In the genomic region with DNA sequence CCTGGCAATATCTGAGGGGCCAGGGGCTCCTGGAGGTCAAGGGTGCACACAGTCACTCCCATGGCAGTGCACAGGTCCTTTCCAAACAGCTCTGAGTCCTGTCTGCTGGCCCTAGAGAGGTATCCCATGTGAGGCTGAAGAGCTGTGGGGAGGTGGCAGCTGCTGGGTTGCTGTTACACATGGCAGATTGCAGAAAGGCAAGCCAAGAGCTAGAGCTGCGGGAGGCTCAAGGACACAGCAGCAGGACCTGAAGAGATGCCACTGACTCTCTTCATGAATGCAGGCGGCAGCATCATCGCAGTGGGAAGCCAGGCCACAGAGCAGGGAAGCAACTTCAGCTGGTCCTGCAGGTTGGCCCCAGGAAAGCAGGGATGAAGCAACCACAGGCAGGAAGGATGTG, we compare ENCODE assay signal across 15 mouse cellular contexts.
DNase-seq lines count a peak whose midpoint lies in the region; ATAC-seq and TF ChIP-seq lines count a peak whose summit lies in the region.
"Had no signal": no experiment of that assay in that cellular context is flagged by ENCODE, and none has a peak within 500 bp of the region (broad histone marks: within the 10 kb centered on the region; RNA-seq: fewer than 3 reads in every experiment).

No protein-coding gene starts in this region.

- intact Hi-C loops in heart, postnatal 14 days (cut with DNase I): no loop called here

- 81% methylated on average over 3 of the region's 3 CpGs for WGBS in midbrain, postnatal 0 days
- WGBS in midbrain, embryonic 16.5 days: 70% methylated on average over 3 of the region's 3 CpGs
- WGBS in kidney, embryonic 14.5 days: 71% methylated on average over 3 of the region's 3 CpGs

- peak; percentile 87 for DNase-seq in heart, adult 11 months
- no peak for DNase-seq in heart, postnatal 14 days
- DNase-seq in midbrain, postnatal 0 days (ENCODE audit: low spot score): peak; percentile 58
- peak; percentile 94 for DNase-seq in cerebellum, adult 9-10 months
- DNase-seq: adrenal gland, adult 8-10 months; kidney, adult 11 months; kidney, postnatal 25 days; thymus, postnatal 25 days had no signal

- no peak for TF ChIP-seq CTCF in midbrain, postnatal 0 days (IDR thresholded peaks at IDR 0.05)

- H3K27me3 ChIP-seq in midbrain, postnatal 0 days (ENCODE audit: insufficient read depth, low read length): no peaks in the 10 kb centered on the region
- H3K27me3 ChIP-seq in midbrain, embryonic 16.5 days (ENCODE audit: control insufficient read depth, insufficient read depth, low read depth, low read length): no peaks in the 10 kb centered on the region
- H3K27me3 ChIP-seq in kidney, embryonic 14.5 days (ENCODE audit: control insufficient read depth, insufficient read depth, low read length): peaks cover 3% of the 10 kb centered on the region; the same call in 1 of the 2 replicates
- H3K27me3 ChIP-seq: neural tube, embryonic 13.5 days had no signal

- no peaks in the 10 kb centered on the region for H3K36me3 ChIP-seq in midbrain, postnatal 0 days (ENCODE audit: insufficient read depth, low read length)
- H3K36me3 ChIP-seq in midbrain, embryonic 16.5 days (ENCODE audit: control insufficient read depth, insufficient read depth, low read length): no peaks in the 10 kb centered on the region
- no peaks in the 10 kb centered on the region for H3K36me3 ChIP-seq in kidney, embryonic 14.5 days (ENCODE audit: control insufficient read depth, insufficient read depth, low read length)
- H3K36me3 ChIP-seq: forebrain, embryonic 12.5 days; midbrain, embryonic 10.5 days; neural tube, embryonic 13.5 days had no signal

- H3K4me2 ChIP-seq in midbrain, postnatal 0 days (ENCODE audit: low read depth, low read length, poor library complexity, severe bottlenecking): no peak overlapping the region
- no peak overlapping the region for H3K4me2 ChIP-seq in midbrain, embryonic 16.5 days (ENCODE audit: low read length)
- H3K4me2 ChIP-seq in kidney, embryonic 14.5 days (replicated peaks; ENCODE audit: low read depth, low read length): no peak overlapping the region
- H3K4me2 ChIP-seq: forebrain, embryonic 12.5 days; neural tube, embryonic 13.5 days had no signal

- H3K9ac ChIP-seq in midbrain, postnatal 0 days (replicated peaks; ENCODE audit: low read length, poor library complexity, severe bottlenecking): no peak overlapping the region
- no peak overlapping the region for H3K9ac ChIP-seq in midbrain, embryonic 16.5 days (ENCODE audit: low read depth, low read length)
- H3K9ac ChIP-seq in kidney, embryonic 14.5 days (ENCODE audit: low read depth, low read length): no peak overlapping the region
- H3K9ac ChIP-seq: forebrain, embryonic 12.5 days; neural tube, embryonic 13.5 days had no signal

- no peaks in the 10 kb centered on the region for H3K4me1 ChIP-seq in midbrain, postnatal 0 days (ENCODE audit: insufficient read depth, low read length)
- no peaks in the 10 kb centered on the region for H3K4me1 ChIP-seq in midbrain, embryonic 16.5 days (ENCODE audit: control insufficient read depth, insufficient read depth, low read length)
- no peaks in the 10 kb centered on the region for H3K4me1 ChIP-seq in kidney, embryonic 14.5 days (ENCODE audit: control insufficient read depth, insufficient read depth, low read length)
- H3K4me1 ChIP-seq: forebrain, embryonic 12.5 days; neural tube, embryonic 13.5 days had no signal

- H3K4me3 ChIP-seq in midbrain, postnatal 0 days (ENCODE audit: low read depth, low read length): no peak overlapping the region
- no peak overlapping the region for H3K4me3 ChIP-seq in midbrain, embryonic 16.5 days (ENCODE audit: low read depth, low read length)
- no peak overlapping the region for H3K4me3 ChIP-seq in kidney, embryonic 14.5 days (ENCODE audit: low read length)
- H3K4me3 ChIP-seq: forebrain, embryonic 12.5 days; midbrain, embryonic 10.5 days; neural tube, embryonic 13.5 days had no signal

- H3K27ac ChIP-seq in midbrain, postnatal 0 days (ENCODE audit: low read depth, low read length): no peak overlapping the region
- H3K27ac ChIP-seq in midbrain, embryonic 16.5 days (ENCODE audit: low read length): no peak overlapping the region
- no peak overlapping the region for H3K27ac ChIP-seq in kidney, embryonic 14.5 days (ENCODE audit: low read depth, low read length)
- H3K27ac ChIP-seq: forebrain, embryonic 12.5 days; neural tube, embryonic 13.5 days; stomach, postnatal 0 days had no signal

- no peaks in the 10 kb centered on the region for H3K9me3 ChIP-seq in midbrain, postnatal 0 days (ENCODE audit: low read length)
- H3K9me3 ChIP-seq in midbrain, embryonic 16.5 days (replicated peaks; ENCODE audit: control insufficient read depth, low read length, poor library complexity, severe bottlenecking): no peaks in the 10 kb centered on the region
- H3K9me3 ChIP-seq in kidney, embryonic 14.5 days (ENCODE audit: control insufficient read depth, low read length): no peaks in the 10 kb centered on the region
- H3K9me3 ChIP-seq: forebrain, embryonic 12.5 days; midbrain, embryonic 10.5 days; neural tube, embryonic 13.5 days had no signal

- peak; percentile 20; the same call in 1 of the 2 replicates for ATAC-seq in midbrain, postnatal 0 days (ENCODE audit: low FRiP score)
- ATAC-seq in midbrain, embryonic 16.5 days: no peak
- no peak for ATAC-seq in kidney, embryonic 14.5 days (ENCODE audit: low FRiP score, low TSS enrichment)
- no peak for ATAC-seq in megakaryocyte-erythroid progenitor cell, adult 5-6 weeks (replicated peaks; ENCODE audit: low FRiP score, low TSS enrichment, poor library complexity, severe bottlenecking)

Comparison
In these comparisons a context has a peak if more than half of its experiments do, and no peak if none do; other contexts are left out.
1. DNase-seq: peak in heart, adult 11 months (single experiment), midbrain, postnatal 0 days (single experiment) and cerebellum, adult 9-10 months (single experiment); none in heart, postnatal 14 days (0 of 2).